Mouse (Mus musculus): ENCODE data around the gene Pmp22.

The Pmp22 gene

DNA sequence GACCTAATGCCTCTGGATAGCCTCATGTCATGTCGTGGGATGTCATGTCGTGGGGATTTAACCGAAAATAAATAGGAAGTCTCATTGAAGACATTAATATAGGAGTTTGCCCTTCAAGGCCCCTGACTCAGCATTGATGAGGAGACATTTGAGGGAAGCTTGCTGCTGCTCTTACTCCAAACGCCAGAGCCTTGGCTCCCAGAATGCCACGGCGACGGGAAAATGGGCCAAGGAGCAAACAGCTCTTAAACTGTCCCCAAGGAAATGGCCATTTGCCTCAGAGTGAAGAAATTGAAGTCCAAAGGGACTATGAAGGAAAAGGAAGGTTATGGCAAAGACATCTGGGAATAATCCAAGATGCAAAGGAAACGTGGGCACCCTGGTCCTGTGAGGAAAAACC lies 34.8 kb downstream of the Pmp22 start:
- no peak for DNase-seq (ENCODE audit: low spot score)

- no peak for DNase-seq (ENCODE audit: low spot score)
These were observed 35.4 kb downstream of the Pmp22 start for GRCm38 (mm10) chr11:63163986-63164682.

DNA sequence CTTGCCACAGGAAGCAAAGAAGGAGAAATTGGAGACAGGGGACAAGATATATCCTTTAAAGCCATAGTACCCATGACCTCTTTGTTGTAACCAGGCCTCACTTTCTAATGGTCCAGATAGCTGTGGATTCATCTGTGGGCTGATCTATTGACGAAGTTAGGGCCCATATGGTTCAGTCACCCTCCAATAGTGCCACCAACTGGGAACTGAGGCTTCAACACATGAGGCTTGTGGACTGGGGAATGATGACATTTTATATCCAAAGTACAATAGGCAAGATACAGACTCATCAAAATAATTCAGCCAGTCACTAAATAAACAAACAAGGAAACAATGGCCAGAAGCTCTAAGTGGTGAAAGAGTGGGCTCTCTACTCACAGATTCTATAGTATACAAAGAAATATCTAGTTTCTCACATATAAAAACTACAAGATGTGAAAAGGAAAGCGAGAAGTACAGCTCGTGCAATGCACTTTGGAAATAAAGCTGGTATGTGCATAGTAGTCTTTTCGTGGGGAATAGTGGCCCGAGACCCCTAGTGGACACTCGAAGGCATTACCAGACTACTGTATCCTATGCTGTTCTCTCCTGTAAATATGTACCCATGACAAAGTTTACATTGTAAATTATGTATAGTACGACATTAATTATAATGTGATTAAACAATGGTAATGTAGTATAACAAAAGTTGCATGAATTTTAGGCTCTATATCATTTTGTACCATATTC lies 36.1 kb downstream of the Pmp22 start:
- DNase-seq (ENCODE audit: low spot score): no peak

GRCm38 (mm10) chr11:63167826-63168225 lies 39.0 kb downstream of the Pmp22 start:
- no peak for DNase-seq (ENCODE audit: low spot score)

DNA sequence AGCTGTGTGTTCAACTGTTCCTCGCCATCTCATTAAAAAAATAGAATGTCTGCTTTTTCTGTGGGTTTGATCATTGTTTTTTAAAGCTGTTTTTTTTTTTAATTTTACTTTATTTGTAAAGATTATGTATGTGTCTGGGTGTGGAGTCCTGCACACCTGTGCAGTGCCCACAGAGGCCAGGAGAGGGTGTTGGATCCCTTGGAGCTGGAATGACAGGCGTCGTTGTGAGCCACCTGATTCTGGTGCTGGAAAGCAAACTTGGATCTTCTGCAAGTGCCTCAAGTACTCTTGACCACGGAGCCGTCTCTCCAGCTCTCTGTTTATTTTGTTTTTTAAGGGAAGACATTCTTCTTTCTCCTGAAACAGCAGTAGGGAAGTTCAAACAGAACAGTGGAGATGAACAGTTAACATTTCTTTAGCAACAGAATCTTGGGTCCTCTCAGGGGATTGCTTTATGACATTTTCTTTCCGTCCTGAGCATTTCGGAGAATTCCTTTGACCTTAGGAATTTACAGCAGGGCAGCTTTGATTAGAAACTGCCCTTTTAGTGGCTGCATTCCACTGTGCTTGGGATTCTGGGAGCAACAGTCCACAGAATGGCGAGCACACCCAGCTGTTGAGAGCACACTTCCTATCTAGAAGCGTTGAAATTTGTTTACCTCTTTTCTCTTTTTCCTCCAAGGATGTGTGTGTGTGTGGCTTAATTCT lies 39.9 kb downstream of the Pmp22 start:
- DNase-seq (ENCODE audit: low spot score): no peak

GRCm38 (mm10) chr11:63171977-63172376 lies 43.2 kb downstream of the Pmp22 start:
- peak; percentile 34 for DNase-seq (ENCODE audit: low spot score)

GRCm38 (mm10) chr11:63173604-63174003 lies 44.8 kb downstream of the Pmp22 start:
- no peak for DNase-seq (ENCODE audit: low spot score)

DNA sequence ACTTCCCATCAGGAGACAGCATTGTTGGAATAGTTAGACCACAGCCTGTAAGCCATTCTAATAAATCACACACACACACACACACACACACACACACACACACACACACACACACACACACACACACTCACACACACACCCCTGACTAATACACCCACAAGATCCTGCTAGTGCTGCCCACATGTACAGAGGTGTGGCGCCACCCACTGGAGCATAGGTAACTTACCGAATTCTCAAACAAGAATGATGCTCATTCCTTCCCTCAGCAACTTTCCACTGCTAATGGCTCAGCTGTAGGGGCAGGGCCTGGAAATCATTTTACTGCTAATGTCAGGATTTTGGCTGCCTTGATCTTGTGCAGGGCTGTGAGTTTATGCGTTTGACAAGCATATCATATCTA lies 46.5 kb downstream of the Pmp22 start:
- DNase-seq (ENCODE audit: low spot score): no peak

DNA sequence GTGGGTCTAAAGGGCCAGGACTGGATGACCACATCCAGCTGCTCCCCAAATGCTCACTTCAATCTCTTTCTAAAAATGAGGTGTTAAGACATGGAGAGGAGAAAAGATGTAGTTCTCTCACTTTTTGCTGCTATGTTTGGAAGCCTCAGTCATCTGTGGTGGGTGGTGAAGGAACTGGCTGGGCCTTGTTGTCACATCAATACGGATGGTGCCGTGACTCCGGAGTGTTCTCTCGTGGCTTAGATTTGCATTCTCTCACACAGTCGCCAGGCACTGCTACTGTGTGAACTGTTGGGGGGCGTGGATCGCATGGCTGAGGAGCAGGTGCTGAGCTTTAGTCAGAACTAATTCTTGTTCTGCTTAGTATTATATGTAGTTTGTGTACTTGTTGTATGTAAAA lies 47.6 kb downstream of the Pmp22 start:
- peak; percentile 46 for DNase-seq (ENCODE audit: low spot score)

GRCm38 (mm10) chr11:63180262-63181101 lies 51.7 kb downstream of the Pmp22 start:
- no peak for DNase-seq (ENCODE audit: low spot score)

DNA sequence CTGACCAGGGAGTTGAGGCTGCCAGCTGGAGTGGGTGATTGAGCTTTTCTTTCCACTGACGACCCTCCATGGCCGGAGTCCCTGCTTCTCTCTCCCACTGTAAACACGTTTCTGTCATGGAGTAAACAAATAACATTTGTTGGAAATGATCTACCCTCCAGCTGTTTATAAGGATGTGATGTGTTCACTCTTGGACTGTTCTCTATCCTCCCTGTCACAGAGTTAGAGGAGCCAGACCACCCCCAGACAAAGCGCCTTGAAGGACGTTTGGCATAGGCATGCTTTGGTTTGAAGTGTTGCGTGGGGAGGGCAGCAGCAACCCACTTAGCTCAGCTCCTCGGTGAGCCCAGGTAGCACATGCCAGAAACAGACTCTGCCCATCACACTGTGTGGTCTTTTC lies 60.0 kb downstream of the Pmp22 start:
- no peak for DNase-seq (ENCODE audit: low spot score)

DNA sequence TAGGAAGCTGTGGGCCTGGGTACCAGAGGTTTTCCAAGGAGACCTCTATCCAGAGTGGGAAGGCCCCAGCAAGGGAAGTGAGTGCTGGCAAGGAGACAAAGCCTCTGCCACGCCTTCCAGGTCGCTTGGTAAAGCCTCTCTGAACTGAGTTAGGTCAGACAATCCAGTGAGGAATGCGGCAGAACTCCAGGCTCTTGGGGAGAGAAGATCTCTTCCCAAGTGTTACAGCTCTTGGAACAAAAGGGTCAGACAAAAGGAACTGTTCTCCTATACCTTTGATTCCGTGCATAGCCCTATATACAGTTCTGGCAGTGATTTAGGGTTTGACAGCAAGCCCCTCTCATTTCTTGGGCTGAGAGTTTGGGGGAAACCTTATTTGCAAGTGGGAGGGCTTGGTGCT lies 69.3 kb downstream of the Pmp22 start:
- no peak for DNase-seq (ENCODE audit: low spot score)

- no peak for DNase-seq (ENCODE audit: low spot score)
These were observed 73.3 kb downstream of the Pmp22 start for GRCm38 (mm10) chr11:63201989-63202535.
